Mouse (Mus musculus): ENCODE measurements around the gene Atrip.

DNA sequence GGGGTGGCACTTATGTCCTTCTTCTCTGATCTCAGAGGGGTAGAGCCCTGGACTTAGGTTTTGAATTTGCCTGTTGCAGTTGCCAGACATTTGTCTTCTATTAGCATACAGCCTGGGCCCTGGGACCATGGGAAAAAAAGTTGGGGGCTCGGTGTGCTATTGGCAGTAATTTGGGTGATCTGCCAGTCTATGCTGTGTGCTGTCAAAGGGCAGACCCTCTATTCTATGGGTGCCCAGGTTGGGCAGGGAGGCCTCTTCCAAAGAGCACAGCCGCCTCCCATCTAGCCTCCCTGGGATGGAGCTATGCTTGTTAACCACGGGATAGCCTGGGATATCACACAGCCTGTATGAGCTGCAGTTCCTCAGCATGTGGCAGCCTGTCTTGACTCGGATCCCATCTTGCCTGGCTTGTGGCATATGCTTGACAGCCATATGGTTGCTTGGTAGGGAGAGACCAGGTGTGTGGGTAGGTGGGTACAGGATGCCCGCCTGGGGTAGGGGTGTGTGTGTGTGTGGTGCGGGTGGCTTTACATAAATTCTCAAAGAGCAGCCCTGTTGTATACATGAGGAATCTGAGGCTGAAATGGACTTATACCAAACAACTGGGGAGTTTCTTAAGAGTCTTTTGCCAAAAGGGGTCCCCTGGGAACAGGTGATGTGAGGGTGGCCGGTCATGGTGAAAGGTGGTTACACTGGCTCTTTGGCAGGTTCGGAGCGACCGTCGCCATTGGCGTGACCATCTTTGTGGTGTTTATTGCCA, 18.5 kb downstream of the Atrip start:
- TF ChIP-seq POLR2A (IDR thresholded peaks at IDR 0.05; ENCODE audit: control insufficient read depth, extremely low read depth, insufficient read depth, low read length, poor library complexity) (no peak), CTCF (IDR thresholded peaks at IDR 0.05; ENCODE audit: borderline replicate concordance, control insufficient read depth, extremely low read depth, insufficient read depth, low read length, poor library complexity) (no peak)

Data from thymus, adult 2 months (tissue).